Mouse (Mus musculus) left cerebral cortex, adult 18-20 months (tissue): ENCODE data around the gene Zscan21. TPM values are rescaled to one million over a fixed set of nuclear protein-coding genes. Genes with fewer than 3 reads are reported as not detected.
"Not testable (repeated sequence)": the region's sequence is repeated elsewhere in the genome, so short reads cannot be mapped to it uniquely, and the experiment has no call there.

ENCODE experiments used
- DNase-seq, 2 experiments: peaks; one replicate each; pipeline ENCODE4 v3.0.0; 2021 to 2022; ENCODE audit warnings: low spot score in 2 of 2, mixed read lengths in 1 of 2
- long read RNA-seq, 2 experiments: library from polyadenylated mRNA; stranded (forward); transcript quantifications; one replicate each; pipeline ENCODE4 v2.0.0; 2021
- total RNA-seq, 2 experiments: library from RNA; stranded (reverse); gene quantifications; 2 replicates each; pipeline ENCODE4 v1.2.3; 2021

The Zscan21 gene
- total RNA-seq: 10 to 100 TPM; 17.2 to 17.4 TPM
- long read RNA-seq, experiment 1, transcript Zscan21-201 (5 exons, 2,252 nt): minor isoform, 6 of 27 reads
- long read RNA-seq, experiment 1, transcript Zscan21-205 (5 exons, 2,310 nt): major isoform, 10 of 27 reads
- long read RNA-seq, experiment 1, transcript Zscan21-202 (4 exons, 2,134 nt): minor isoform, 5 of 27 reads
- long read RNA-seq, experiment 1, partial matches to known transcripts: 1 of 27 reads
- long read RNA-seq, experiment 1, other reads (novel, unspliced or antisense): 1 of 27 reads
- long read RNA-seq, experiment 2, transcript Zscan21-205 (5 exons, 2,310 nt): minor isoform, 5 of 19 reads
- long read RNA-seq, experiment 2, transcript Zscan21-201 (5 exons, 2,252 nt): major isoform, 7 of 19 reads
- long read RNA-seq, experiment 2, partial matches to known transcripts: 1 of 19 reads
- long read RNA-seq, experiment 2, other reads (novel, unspliced or antisense): 1 of 19 reads

DNA sequence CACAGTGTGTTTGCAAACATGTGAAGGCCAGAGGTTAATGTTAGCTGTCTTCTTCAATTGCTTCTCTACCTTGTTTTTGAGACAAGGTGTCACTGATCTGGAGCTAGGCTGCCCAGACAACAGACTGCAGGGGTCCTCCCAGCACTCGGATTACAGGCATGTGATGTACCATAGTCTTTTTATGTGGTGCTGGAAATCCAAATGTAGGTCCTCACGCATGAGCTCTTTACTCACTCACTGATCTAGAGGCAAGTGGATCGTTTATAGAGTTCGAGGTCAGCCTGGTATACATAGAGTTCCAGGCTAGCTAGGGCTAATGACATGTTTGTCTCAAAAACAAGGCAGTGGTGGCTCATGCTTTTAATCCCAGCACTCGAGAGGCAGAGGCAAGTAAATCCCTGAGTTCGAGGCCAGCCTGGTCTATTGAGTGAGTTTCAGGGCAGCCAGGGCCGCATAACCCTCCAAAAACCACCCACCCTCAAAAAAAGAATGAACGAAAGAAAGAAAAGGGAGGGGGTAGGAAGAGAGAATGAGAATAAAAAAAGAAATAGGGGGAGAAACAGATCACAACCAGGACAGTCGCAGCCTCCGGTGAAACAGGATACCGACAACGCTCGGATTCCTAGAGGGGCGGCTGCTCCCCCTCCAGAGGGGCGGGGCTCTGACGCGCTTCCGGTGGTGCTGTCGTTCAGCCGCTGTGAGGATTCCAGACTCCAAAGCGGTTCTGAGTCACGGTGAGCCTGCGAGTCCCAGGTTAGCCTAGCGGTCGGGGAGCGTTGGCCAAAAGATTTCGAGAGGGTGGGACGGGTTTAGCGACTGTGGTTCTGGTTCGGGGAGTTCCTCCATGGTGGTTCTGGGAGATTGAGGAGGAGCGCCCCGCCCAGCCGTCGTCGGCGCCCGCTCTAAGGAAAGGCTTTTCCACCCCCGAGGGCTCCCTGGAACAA, at the start of gene Zscan21:
Gene Zscan21 (plus strand): TSS at position 649 of the 944 bp plus-strand sequence.
- DNase-seq: peak; percentile 86 to 90

DNA sequence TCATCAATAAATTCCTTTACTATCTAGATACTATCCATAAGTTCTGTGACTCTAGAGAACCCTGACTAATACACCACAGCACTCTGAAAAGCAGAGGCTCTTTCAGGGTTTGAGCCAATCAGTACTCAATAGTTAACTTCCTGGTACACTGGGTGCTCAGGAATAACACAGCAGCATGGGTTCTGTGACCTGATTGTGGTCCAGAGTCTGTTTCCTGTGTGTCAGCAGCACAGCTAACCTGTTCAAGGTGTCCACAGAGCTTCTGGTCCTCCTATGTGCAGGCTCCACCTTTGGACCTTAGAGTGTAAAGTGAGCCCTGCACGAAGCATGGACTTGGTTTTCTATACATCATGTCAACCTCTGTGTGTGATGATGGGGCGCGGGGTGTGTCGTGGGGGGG, 42.9 kb upstream of the Zscan21 start:
- DNase-seq: no peak

DNA sequence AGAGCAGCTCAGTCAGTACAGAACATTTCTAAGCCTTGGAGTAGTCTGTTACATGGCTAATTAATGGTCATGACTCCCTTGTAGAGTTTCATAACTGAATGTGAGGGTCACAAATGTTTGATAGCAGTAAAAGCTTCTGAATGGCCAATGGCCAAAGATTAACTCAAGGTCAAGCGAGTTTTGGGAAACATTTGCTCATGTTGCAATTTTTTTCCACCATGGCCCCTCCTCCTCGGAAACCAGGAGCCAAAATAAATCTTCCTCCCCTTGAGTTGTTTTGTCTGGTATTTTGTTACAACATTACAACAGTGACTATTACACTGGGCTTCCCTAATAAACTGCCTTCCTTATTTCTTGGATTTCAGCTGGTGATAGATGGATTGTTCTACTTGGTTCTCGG, 41.0 kb upstream of the Zscan21 start:
- no peak for DNase-seq

DNA sequence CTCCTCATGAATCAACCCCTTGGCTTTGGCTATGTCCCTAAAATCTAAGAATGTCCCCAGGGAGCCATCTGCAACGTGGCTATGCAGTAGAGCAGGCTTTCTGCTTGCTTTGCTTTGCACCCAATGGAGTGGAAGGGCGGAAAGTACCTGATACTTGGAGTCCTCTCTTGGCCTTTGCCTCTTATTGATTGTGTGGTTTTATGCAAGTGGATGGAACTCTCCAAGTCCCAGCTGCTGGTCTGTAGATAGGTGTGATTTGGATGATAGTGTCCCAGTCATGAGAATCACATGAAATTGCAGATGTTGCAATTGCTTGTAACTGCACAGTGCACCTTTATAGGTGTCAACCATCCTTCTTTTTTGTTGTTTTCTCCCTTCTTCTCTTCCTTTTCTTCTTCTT, 40.6 kb upstream of the Zscan21 start:
- no peak for DNase-seq

DNA sequence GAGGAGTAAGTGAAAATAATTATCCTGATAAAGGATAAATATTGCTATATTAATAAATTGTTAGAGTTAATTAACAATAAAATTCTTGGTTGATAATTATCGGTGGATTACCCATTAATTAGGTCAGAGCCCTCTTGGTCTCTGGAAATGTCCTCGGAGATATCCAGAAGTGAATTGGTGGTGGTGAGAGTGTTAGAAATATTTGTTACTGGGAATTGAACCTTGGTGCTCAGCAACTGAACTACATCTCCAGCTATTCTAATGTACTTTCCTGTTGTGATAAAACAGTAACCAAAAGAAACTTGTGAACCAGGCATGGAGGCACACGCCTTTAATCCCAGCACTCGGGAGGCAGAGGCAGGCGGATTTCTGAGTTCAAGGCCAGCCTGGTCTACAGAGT, 36.2 kb upstream of the Zscan21 start:
- DNase-seq: no peak

DNA sequence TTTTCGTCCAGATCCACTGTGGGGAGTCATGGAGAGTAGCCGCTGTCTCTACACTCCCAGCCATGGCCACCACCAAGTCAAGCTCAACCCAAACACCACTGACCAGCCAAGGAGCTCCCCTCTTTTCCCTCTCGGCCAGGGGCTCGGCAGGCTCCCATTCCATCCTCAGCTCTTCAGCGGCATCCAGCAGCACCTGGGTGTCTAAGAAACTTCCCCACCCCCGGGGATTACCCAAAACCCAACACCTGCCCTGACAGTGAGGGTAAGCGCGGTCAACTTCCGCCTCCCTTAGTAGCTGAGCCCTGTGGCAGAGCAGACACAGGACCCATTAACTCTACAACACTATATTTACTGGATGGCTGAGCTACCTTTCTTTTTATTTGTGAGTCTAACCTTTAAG, 35.3 kb upstream of the Zscan21 start:
- DNase-seq: no peak

DNA sequence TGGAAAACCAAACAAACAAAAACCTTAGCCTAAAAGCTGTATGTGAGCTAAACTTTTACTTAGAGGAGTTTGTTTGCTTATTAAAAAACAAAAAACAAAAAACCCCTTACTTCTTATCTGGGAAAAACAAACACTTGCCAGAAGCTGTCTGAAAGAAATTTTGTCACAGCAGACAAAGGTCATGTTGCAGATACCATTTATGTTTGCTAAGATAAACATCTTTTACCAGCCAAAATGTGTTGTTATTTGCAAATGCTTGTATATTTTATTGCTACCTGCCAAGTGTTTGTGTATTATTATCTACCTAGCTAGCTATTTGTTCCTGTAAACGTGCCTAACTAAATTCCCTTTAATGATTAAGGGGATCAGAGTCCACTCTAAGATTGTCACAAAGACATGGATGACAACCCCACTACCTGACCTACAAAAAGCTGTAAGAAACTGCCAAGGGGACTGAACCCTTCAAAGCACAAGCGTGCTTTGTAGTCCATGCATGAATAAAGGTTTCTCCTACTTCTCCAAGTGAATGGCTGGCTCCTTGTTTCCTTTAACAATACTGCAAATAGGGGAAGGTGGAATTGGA, 33.3 kb upstream of the Zscan21 start:
- no peak for DNase-seq

DNA sequence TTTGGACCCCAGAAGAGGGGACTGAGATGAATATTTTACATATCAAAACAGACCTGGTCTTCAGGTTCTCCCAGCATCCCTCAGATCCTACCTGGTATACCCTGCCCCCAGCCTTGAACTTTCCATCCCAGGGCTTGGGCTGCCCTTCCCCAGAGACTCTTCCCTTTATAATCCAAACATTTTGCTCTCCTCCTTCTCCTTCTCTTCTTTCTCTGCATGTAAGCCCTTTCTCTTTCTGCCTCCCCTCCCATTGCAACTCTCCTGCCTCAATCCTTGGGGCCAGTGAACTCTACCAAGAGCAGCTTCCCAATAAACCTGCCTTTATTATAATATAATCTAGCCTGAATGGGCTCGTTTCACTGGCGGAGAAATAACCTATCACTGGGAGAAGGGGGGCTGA, 32.8 kb upstream of the Zscan21 start:
- no peak for DNase-seq

DNA sequence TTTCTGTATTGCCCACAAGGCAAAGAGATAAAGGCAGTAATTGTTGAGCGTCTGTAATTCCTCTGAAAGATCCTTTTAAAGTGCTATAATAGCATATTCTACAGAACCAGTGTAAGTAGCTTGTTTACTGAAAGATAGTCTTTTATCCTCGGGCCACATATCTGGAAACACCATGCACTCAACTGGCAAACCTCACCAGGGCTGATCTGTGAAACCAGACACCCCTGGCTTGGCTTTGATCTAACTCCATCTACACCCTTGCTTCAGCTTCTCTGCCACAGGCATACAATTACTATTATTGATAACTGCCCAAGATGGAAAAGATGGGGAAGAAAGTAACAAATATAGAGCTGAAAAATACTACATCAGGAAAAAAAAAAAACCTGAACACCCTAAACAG, 32.2 kb upstream of the Zscan21 start:
- no peak for DNase-seq

DNA sequence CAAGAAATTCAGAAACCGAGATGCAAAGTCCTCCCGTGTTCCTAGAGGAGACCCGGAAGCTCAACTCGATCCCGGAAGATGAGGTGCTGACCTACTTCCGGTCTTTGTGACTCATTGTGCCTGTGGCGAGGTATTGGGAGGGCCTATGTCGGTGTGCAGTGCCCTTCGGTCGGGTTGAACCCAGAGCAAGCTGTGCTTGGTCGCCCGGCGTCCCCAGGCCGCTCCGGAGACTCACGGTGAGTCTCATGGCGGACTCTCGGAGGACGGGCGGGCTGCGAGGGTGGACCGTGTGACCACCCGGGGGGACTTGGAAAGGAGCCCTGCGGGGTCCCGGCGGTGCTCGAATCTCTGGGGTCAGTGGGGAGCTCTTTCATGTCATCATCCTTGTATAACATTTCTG, 31.7 kb upstream of the Zscan21 start, which contains the start of gene Zkscan1:
Gene Zkscan1 (plus strand): TSS at position 89 of the 400 bp plus-strand sequence.
- peak; percentile 74 to 80 for DNase-seq

DNA sequence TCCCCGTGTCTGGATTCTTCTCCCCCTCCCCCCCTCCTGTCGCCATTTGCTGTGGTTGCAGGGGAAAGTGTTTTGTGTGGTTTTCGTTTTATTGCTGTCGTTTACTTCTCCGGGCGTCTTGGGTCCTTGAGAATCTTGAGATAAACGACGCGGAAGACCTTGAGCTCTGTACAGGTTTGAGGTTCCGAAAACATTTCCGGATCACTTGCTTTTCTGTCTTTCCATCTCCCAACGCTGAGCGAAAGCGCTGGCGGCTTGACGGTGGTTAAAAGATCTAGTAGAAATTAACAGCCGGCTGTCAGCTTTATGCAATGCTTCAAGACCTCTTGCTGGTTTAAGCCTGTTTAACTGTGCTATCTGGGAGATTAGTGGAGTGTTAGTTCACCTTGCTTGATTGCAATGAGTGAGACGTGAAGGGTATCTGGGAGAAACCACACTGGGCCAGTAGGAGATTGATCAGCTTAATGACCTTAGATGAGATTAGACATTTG, 31.2 kb upstream of the Zscan21 start:
- DNase-seq: peak in 1 of 2 experiments; percentile 9

DNA sequence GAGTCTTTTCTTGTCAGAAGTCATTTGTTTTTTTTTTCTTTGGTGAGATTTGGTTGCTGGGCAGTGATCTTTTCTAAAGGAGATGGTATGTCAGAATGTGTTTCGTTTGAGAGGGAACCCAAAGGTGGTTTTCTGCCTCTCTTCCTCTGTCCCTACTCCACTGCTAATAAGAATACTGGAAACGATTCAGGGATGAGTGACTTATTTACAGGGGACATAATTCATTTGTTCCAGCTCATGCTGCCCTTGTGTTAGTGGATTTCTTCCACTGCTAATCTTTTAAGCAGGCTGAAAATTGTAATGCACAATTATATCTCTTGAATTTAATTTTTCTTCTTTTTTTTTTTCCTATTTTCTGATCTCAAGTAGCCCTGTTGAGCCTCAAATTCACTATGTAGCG, 29.9 kb upstream of the Zscan21 start:
- DNase-seq: no peak

DNA sequence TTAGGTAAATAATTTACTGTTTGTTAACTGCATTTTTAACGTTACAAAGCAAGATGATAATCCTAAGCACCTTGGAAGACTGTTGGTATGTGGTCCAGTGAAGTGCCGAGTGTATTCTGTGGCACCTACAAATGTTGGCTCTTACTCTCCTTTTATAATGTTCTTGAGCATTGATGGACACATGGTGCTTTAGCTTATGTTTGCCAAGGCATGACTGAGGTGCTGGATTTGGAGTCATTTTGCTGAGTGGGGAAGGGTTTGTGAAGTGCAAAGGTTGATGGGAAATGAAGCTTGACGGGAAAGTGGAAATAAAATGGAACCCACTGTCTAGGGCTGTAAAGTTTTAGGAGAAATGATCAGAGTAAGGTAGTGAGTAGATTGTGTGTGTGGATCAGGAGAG, 28.3 kb upstream of the Zscan21 start:
- DNase-seq: no peak

DNA sequence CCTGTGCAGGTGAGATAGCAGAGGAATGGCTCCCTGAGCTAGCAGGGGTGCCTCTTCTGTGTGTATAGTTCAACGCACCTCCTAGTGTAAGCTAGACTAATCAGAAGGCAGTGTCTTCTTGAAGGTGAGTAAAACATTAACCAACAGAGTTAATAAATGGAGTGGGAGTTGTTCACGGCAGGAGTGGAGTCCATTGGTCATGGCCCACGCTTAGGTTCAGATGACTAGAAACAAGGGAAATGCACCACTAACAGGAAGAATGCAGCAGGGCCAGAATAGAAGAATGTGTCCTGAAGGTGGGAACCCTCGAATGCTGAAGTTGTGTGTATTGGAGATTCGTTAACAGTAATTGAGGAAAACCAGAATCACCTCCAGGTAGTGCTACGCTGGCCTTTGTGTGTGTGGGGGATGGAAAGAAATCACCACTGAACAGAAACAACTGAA, 27.6 kb upstream of the Zscan21 start:
- no peak for DNase-seq

DNA sequence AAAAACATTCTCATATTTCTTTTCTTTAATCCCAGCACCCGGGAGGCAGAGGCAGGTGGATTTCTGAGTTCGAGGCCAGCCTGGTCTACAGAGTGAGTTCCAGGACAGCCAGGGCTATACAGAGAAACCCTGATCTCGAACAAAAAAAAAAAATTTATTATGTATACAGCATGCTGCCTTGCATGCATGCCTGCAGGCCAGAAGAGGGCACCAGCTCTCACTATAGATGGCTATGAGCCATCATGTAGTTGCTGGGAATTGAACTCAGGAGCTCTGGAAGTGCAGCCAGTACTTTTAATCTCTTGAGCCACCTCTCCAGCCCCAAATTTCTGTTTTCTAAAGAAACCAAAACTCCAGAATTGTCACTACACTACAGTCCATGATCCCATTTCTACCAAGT, 26.4 kb upstream of the Zscan21 start:
- DNase-seq: no peak

DNA sequence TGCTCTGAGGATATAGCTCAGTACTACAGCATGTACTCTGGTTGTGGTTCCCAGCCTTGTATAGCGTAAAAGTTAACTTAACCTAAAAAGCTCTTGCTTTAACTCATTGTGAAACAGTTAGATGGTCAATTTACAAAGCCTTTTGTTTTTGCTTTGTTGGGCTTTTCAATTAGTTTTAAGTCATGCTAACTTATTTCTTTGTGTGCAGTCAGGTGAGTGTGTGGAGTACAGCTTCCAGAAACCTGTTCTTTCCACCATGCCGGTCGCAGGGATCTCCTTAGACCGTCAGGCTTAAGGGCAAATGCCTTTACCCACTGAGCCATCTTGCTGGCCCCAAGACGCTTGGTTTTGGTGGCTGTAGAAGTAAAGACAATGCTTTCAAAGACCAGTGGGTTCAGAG, 26.0 kb upstream of the Zscan21 start:
- no peak for DNase-seq

DNA sequence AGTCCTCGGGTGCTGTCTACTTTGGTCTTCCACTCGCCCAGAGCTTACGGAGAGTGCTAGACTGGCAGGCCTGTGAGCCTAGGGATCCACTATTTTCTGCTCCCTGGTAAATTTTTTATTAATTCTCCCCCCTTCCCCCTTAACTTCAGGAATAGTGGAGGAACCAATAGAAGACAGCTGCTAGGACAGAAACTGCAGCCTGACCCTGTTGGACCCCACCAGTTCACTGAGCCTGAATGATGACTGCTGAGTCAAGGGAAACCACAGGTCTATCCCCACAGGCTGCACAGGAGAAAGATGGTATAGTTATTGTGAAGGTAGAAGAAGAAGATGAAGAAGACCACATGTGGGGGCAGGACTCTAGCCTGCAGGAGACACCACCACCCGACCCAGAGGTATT, 23.9 kb upstream of the Zscan21 start:
- DNase-seq: no peak

DNA sequence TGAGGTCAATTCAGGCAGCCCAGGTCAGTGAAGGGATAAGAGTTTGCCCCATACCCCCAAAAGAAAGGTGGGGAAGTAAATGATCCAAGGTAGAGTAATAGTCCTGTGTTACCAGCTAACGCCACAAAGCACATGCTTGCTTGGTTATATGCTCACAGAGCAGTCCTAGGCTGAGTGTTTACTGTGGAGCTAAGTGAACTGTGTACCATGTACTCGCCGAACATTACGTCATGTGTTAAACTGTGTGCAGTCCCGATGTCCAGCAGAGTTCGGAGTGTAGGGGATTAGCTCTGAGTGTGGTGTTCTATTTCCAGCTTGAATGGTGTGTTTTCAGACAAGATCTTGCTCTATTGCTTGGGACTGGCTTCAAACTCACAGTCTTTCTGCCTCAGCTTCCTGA, 22.2 kb upstream of the Zscan21 start:
- no peak for DNase-seq

DNA sequence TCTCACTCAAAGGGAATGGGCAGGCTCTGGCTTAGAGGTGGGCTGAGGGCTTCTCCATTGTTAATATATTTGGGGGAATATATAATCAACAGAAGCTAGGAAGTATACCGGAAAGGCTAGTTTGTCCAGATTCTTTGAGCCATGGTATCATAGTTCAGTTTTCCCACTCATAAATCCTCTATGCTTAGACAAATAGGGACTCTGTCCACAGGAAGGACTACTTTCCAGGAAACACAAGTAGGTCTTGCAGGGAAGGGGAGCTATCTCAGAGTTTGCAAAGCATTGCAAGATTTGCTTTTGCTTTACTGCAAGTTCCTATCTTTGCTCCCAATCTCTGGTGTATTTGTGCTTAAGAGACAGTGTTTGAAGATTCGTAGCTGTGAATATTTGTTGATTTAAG, 11.7 kb upstream of the Zscan21 start:
- DNase-seq: no peak

DNA sequence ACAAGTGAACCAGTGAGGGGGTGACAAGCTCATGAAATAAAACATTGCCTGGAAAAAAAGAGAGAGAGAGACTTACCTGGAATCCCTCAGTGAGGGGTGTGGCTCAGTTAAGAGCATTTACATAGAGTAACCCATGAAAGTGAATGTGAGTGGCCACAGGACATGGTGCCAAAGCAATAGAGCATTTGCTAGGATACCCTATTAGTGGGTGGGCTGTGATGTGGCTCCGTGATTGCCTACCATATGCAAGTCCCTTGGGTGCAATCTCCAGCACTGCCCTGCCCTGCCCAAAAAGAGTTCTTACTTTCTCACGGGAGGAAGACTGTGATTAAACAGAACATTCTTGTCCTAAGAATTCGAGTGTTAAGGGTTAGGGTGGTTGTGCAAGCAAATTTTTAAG, 9.6 kb upstream of the Zscan21 start:
- DNase-seq: no peak

DNA sequence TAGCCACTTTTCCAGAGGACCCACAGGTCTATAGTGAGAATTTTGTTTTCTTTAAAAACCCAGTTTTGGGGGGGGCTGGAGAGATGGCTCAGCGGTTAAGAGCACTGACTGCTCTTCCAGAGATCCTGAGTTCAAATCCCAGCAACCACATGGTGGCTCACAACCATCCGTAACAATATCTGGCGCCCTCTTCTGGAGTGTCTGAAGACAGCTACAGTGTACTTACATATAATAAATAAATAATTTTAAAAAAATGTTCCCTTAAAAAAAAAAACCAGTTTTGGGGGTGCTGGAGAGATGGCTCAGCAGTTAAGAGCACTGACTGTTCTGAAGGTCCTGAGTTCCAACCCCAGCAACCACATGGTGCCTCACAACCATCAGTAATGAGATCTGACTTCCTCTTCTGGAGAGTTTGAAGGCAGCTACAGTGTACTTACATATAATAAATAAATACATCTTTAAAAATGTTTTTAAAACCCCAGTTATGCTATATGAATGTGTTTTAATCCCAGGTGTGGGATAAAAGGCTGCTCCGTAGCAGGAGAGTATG, 6.8 kb upstream of the Zscan21 start:
- not testable (repeated sequence) for DNase-seq
